Mouse (Mus musculus) cerebellum, postnatal 14 days (tissue): ENCODE data around the gene Bard1.
A peak's percentile ranks its signal among the peaks of the same experiment; 100 is the strongest.

ENCODE experiments used
- DNase-seq, 2 experiments: peaks; one replicate each; pipeline ENCODE4 v3.0.0; 2021; ENCODE audit warnings: mixed read lengths in 2 of 2

Bard1 gene

DNA sequence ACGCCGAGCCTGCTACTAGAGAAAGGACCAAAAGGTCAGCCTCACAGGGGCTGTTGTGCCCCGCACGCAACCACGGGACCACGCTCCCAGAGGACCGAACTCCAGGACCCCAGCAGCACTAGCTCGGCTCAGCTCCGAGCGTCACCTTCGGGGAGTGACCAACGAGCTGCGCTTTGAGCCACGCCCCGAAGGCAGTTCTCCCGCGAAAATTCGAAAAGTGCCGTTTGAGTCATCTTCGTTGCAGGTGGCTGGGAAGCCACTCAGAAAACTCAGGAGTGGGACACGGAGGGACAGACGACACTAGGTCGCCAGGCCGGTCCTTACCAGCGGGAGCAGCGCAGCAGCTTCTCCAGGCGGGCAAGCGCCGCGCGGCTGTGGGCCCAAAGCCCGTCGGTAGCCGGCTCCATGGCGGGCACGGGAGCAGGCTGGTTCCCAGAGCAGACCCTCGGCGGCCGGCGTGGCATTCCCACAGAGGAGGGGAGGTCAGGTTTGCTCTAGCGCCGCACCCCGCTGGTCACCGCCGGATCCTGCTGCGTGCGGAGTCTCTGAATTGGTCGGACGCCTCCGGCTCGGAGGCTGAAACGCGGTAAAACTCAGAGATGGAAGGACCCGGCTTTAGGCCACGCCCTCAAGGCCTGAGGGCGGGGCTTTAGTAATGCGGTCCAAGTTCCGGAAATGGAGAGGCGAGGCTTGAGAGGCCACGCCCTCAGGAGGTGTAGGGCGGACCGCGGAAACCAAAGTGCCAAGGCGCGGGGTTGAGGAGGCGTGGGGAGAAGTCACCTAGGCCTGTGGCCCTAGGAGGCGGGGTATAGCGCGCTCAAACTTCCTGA lies at the start of gene Bard1:
Bard1 (minus strand) TSS at position 803 of the 830 bp plus-strand sequence.
- peak; percentile 74 to 82 for DNase-seq

DNA sequence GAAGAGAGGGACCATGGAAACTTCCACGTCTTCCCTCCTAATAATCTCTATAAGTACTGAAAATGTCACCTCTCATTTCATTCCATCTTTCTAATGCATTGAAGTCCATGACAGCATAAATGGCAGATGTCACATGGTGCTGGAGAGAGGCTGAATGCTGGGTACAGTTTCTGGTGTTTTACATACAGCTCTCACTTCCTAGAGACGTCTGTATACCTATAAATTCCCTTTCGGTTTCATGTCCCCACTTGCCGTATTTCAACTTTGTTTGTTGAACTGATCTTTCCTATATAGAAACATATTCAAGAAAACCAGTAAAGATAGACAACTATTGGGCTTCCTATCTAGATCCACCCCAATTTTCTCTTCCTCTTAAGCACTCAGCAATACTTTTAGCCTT lies 24.2 kb upstream of the Bard1 start:
- DNase-seq, result no peak

DNA sequence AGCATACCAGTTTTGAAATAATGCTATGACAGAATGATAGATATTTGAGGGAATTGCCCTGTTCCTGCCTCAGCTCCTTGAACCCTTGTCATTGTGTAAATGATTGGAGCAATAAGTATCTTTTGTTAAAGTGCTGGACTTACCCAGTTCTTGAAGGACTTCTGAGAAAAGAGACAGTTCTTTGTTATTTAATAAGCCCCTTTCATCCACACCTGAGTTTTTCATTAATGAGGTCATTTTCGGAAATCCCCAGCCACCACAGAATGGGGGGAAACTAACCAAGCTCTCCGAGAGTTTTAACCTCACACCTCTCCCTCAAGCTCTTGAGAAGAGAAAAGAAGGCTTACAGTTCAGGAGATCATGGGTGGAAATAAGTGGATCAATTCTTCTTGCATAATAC lies 15.6 kb upstream of the Bard1 start:
- DNase-seq, result no peak

DNA sequence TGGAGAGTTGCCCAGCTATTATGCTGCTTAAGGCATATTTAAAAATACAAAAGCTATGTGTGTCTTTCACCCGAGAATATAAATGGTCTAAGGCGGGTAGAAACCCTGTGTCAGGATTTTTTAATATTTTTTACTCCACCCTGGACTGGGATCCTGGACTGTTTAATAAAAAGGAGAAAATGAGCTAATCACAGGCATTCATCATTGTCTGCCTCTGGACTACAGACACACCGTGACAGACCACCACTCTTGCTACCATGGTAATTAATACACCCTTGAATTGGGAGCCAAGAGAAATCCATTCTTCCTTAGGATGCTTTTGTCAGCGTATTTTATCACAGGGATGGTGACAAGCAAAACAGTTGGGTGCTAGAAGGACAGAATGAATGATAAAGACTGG lies 14.3 kb upstream of the Bard1 start:
- DNase-seq, result no peak

DNA sequence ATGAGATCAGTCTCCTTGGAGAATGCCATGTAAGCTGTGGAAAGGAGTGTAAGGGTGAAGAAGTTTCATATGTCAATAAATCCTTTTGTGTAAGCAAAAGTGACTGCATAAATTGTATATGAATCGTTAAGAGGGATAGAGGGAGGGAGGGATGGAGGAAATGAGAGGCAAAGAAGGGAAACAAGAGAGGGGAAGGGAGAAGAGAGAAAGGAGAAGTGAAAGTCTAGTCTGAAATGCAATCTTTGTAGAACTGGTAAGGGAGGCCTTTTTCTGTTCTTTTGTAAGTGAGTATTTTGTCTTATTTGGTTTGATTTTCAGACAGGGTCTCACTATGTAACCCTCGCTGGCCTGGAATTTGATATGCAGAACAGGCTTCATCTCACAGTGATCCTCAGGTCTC lies 12.8 kb upstream of the Bard1 start:
- no peak for DNase-seq

DNA sequence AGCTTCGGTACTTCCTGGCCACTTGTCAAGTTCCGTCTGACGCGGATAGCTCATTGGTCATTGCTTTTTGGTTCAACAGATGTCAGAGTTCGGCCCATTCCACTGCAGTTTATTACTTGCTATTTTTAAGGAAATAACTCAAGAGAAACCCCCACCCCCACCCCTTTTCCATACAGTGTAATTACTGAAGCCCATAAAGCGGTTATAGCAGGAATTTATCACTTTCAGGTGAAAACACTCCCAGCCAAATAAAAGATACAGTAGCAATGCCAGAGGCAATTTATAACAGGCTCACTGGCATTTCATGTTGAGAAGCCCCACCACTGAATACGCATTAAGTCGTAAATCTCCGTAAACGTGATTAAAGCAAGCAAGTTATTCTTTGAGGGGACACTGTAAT lies 6.9 kb upstream of the Bard1 start:
- no peak for DNase-seq

DNA sequence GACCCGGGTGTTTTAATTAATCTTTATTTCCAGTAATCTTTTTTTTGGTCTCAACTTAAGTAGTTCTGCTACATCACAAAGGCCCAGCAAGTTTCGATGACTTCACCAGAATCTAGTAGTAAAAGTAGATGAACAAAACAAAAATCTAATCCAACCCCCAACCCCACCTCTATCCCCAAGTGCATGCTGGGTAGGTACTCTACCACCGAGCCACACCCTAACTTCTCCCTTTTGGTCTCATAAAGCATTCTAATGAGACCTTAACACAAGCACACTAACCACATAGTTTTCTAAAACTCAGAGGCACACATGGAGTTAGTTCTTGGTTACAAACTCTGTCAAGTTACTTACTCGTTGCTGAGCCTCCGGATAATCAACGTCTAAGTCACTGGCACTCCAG lies 3.2 kb upstream of the Bard1 start:
- no peak for DNase-seq

DNA sequence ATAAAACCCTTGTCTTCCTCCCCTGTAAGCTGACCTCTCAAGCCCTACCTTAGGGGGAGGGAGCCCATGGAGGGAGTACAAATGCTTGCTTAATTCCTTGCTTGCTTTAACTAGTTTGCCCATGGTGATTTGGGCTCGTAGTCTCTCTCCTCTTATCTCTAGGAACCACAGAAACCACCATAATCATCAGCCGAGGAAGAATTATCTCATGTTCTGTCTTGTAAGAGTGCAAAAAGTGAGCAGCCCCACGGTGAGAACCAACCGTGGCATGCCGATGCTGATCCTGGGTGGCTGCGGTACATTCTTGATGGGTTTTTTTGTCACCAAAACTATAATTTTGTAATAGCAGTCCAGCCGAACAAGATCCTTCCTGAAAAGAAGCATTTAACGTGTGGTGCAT lies 2.8 kb upstream of the Bard1 start:
- DNase-seq, result no peak

DNA sequence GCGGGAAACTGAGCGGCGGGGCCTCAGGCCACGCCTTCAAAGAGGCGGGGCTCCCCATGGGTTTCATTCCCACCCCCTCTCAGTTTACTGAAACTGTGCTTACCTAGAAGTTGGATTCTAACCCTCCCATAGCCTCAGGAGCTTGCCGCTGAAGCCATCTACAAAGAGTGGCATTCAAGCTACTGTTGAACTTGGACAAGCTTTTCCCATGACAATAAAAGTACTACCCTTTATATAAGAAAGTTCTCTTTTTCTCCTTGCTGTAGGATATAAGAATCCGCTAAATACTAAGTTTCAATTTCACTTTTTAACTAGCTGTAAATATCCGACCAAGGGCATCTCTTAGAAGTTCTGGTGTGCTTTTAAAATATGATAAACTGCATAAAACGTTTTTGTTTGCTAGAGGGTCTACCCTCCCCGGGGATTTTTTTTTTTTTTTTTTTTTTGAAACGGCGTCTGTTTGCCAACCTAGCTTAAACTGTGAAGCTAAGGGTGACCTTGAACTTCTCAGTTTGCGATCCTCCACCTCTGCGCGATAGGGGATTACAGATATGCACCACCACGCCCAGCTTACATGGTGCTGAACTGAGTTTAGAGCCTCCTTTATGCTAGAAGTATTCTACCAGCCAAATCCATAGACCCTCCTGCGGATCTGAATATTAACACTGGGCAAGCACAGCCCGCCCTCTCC lies 373 bp upstream of the Bard1 start:
- DNase-seq, result no peak

DNA sequence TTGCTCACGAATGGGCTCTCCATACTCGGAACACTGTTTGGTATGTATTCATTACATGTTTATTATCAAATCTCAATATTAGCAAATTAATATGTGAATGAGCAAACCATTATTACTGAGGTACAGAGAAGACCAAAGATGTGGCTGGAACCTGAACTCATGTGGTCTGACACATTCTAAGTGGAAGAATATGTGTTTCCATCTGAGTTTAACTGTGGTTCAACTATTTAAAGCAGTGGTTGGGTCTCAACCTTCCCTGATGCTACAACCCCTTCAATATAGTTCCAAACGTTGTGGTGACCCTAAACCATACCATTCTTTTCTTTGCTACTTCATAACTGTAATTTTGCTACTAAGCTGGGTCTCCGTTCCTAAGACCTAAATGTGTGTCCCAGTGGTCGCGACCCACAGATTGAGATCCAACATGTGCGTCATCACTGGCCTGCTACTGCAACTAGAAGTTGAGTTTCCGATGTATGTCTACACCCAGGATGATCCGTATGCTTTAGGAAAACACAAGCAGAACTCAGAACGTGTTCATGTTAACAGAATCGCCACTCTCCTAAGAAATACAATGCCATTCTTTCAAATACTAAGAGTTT lies 1.5 kb downstream of the Bard1 start:
- no peak for DNase-seq

DNA sequence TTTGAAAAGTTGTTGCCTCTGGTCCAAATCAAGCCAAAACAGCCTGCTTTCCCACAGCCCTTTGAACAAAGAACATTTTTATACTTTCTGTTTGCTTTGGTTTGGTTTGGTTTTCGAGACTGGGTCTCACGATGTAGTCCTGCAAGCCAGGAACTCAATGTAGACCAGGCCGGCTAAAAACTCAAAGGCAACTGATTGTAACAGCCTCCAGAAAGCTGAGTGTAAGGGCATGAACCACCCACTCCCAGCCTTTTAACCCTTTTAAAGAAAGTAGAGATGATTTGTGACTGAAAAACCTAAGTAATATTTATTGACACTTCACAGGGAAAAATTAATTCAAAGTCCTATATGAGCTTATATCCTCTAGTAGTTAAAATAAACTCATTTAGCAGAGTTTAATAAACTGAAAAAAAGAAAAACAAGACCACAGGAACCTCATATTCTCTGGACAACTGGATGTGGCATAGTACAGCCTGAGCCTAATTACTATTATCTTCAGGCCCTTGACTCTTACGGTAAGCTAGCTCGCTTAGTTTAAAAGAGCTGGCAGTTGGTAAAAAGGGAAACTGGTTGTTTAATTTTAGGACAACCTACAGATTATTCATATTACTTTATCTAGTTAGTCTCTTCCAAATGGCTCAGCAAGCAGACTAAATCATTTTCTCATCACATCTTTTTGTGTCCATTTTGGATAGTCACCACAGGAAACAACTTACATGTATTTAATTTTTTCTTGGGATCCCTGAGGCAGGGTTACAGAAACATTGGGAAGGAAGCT lies 2.2 kb downstream of the Bard1 start:
- no peak for DNase-seq

DNA sequence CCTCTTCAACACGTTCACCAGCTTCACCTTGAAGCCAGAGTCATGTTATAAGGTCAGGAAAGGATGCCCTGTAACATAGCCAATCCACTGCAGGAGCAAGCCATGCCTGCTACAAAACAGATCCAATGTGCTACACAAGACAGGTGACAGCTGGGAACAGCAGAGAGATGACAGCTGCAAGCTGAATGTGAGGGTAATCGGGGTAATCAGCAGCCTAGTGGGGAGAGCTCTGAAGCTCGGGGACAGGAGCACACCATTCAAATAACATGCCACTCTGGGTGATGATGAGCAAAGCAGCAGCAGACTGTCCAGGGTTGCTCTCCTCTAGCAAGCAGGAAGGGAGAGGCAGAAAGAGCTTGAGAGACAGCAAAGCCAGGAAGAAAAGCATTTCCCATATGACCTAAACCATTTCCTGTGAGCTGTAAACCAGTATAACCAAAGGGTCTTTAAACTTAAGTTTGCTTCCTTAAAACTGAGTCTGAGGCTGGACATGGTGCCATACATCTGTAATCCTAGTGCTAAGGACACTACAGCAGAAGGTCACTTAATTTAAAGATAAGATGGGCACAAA lies 2.9 kb downstream of the Bard1 start:
- peak; percentile 4 to 6 for DNase-seq

DNA sequence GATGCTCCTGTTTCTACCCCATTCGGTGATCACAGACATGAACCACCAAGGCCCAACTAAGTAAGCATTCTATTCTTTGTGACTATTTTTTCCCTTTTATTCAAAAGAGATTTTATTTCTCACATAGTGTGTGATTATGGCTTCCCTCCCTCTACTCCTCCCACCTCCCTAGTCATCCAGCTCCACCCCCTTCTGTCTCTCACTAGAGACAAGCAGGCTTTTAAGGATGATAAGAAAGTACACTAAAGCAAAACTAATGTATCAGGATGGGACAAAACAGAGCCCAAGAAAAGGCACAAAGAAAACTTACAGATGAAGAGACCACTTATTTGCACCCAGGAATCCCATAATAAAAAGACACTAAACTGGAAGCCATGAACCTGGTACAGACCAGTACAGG lies 6.9 kb downstream of the Bard1 start:
- DNase-seq, result no peak

DNA sequence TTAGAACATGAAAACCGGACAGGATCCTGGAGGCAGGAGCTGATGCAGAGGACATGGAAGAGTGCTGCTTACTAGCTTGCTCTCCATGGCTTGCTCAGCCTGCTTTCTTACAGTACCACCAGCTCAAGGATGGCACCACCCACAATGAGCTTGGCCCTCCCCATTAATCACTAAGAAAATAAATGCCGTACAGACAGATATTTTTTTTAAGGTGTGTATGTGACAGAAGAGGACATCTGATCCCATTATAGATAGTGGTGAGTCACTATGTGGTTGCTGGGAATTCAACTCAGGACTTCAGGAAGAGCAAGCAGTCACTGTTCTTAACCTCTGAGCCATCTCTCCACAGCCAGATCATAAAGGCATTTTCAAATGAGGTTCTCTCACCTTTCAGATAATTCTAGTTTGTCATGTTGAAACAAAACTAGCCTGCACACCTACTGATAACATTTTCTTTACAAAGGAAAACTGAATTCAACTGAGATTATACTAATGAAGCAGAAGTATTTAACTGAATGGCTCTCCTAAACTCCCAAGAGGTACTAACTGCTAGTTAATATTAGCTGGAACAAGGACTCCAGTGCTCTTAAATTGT lies 7.6 kb downstream of the Bard1 start:
- DNase-seq, result no peak

DNA sequence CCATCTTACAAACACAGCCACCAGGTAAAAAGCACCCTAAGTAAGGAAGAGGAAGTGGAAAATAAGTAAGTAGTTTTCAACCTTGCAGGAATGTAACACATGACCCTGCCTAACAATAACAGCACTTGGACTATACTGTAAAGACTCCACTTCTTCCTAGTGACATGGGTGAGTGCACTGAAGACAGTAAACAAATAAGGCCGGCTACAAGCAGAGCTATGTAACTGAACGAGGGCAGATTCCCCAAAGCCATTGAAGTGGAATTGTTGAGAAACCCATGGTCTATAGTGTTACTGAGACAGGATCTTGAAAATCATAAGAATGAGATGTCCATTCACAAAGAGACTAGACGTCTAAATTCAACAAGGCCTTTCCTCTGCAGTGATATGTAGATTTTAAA lies 27.3 kb downstream of the Bard1 start:
- DNase-seq, result no peak

DNA sequence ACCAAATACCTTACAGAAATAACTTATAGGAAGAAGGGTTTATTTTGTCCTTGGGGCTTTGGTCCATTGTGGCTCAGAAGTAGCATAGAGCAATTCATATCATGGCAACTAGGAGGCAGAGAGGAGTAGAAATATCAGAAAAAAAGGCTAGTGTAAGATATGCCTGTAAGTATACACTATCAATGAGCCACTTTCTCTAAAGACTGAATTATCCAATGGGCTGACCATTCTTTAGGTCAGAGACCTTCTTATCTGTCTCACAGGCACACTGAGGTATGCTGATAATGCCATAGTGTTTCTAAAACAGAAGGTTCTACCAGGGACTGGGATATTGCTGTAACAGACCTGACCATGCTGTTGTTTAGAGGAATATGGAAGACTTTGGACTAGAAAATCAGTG lies 32.2 kb downstream of the Bard1 start:
- DNase-seq, result no peak

DNA sequence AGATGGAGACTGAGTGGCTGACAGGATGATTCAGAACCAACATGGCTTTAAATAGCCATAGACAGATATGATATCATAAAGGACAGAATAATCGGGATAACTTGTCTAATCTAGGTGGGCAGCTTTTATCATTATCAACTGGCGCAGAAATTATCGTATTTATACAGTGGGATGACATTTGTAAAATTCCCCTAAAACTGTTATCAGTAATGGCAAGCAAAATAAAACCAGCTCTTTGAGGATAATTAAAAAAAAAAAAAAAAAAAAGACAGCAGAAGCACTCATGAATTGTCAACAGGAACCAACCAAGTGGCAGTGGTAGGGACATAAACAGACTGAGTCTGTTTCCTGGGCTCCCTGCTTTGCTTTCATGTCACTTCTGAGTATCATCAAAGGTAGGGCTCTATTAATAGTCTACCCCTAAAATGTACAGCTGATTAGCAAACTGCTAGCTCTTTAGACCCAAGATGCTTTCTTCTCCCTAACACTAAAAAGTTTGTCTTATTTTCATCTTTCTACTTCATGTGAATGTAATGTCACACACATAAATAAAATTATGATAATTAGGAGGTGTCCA lies 34.1 kb downstream of the Bard1 start:
- DNase-seq, result no peak

DNA sequence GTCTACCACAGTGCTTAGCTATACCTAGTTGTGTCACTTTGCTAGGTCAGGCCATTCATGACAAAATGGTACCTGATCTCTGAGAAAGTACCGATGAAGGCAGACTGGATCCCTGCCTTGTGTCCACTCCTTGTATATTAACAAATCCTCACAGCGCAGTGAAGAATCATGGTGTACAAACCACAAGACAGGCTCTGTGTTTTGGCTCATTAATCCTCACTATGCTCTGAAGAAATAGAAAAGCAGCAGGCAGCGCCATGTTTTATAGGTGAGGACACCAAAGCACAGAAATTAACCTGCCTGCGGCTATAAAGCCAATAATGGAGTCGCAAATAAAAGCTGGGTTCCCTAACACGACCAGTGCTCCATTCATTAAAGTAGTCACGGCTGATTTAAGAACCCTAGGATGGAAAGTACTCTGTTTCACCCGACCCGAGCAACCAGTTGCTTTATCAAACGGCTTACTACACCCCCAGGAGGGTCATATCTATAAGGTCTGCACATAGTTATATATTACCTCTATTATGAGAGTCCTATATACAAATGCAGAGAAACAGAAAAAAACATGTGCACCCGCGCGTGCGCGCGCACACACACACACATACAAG lies 39.0 kb downstream of the Bard1 start:
- no peak for DNase-seq

DNA sequence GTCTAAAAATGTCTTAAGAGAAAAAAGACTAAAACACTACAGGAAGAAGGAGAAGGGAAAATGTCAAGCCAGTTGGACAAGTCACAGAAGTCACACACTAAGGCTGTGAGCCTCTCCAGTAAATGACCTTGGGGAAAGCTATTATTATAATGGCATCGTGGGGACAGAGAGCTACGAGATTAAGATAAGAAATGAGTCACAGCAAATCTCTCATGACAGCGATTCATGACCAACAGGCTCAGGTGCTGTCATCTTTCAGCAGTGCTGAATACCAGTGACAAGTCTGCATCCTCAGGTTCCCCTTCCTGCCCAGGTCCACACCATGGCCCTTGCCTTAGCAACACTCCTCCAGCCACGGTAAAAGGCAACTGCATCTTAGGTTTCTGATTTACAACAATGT lies 46.8 kb downstream of the Bard1 start:
- peak; percentile 10 to 15 for DNase-seq

DNA sequence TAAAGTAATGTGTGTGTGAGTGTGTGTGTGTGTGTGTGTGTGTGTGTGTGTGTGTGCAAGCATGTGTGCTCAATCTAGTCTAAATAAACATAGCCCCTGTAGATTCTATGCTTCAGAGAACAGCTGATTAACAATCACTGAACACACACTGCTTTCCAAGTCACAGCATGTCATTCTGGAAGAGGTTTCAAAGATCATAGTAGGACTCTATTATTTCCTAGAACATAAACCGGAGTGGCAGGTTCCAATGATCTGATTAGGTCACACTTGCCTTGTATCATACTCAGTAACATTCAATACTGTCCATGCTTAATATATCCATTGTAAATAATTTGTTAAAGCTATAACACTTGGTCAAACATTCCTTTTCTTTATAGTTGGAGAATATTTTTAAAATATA lies 47.5 kb downstream of the Bard1 start:
- DNase-seq, result peak; percentile 26 to 49

DNA sequence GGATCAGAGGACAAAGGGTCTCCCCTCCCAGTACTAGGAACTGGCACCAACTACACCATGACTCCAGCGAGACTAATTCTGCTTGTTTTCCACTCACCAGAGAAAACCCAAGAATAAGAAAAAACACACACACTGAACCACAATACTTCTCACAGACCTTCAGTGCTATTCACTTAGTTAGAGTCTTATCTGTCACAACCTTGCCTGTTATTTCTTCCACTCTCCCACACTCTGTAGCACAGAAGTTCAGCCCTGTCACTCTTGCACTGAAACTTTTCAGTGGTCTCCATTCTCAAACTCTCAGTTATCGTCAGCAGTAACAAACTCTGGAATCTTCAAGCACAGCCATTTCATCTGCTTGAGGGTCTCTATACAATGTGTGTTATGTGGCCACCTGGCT lies 50.2 kb downstream of the Bard1 start:
- no peak for DNase-seq

DNA sequence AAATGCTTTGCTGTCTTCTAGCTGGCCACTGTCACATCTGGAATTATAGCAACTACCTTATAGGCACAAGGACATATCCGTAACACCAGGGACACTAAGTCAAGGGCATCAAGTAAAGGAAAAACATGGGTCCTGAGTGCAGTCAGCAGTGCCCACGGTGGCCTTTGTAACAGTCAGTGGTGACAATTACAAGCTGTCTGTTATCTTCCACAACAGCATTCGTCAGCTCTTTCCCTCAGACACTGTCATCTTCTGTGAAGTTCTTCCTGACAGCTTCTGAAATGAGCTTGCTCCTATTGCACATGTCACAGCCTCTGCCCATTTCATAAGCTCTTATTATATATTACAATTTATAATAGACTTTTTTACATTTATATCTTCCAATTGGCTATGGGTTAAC lies 50.7 kb downstream of the Bard1 start:
- no peak for DNase-seq
